Mouse (Mus musculus): ENCODE measurements around the gene Tmem216. TPM values are rescaled to one million over a fixed set of nuclear protein-coding genes. Genes with fewer than 3 reads are reported as not detected.

Gene Tmem216
- polyA plus RNA-seq, 1 experiment from 2014 or later, result 27.3 TPM

DNA sequence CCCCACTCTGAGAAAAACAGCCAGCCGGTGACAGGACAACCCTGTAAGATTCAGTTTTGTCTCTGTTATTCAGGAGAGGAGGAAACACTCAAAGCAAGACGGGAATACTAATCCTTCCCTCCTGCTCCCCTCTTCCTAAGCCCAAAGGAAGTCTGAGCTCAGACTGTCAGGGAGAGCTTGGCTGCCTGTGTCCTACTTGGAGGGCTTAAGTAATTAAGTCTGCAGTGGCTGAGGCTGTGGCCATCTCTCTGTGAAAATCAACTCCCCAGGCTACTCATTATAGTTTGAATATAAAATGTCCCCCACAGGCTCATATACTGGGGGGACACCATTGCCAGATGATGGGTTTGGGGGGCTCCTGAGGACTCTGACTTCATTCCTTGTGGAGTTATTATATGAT is 59.1 kb downstream of the Tmem216 start:
- no peak for DNase-seq (ENCODE audit: low spot score)

DNA sequence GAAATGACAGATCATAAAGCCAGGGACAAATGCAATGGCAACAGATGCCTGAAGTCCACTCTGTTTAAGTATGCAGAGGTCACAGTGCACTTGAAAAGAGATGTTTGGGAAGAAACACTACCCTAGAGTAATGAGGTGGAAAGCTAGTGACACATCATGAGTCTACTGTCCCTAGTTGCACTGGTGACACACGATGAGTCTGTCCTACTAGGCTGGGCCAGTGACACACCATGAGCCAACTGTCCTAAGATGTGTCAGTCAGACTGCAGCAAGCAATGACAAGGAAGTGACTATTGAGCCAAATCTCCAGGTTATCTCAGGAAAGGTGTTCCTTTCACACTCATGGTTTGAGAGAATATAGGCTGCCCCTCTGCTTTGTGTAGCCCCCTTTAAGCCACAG is 60.4 kb downstream of the Tmem216 start:
- no peak for DNase-seq (ENCODE audit: low spot score)

DNA sequence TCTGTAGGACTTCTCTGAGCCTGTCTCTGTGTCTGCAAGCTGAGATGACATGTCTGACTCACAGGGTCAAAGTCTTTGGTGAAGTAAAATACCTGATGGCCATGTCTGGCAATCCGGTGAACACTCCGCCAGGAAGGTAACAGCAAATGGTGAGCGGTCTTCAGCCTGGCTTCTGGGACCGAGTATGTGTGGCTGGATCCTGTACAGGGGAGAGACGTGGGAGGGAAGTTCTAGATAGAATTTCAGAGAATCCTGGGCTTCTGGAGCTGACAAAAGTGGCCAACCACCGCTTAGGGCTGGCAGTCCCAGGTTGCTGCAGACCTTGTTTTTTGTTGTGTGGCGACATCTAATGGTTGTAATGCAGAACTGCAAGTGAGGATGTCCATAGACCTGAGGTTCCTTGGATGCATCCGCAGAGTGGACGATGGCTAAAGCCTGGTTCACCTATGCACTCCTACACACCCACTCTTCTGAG is 69.7 kb downstream of the Tmem216 start:
- DNase-seq (ENCODE audit: low spot score), result peak; percentile 49

Other genes with a start within 250 kb of the Tmem216 start
- 0.23 and 0.60 TPM in 2 replicates for gene Syt7, start 167.1 kb downstream of the Tmem216 start, polyA plus RNA-seq (2015; fragmentation: Nextera tagmentation; extraction: Ambion mirVana)
- 0.08 and 0.17 TPM in 2 replicates for gene Lrrc10b, start 98.8 kb downstream of the Tmem216 start, polyA plus RNA-seq (2015; fragmentation: Nextera tagmentation; extraction: Ambion mirVana)
- gene Ppp1r32, start 73.3 kb downstream of the Tmem216 start, polyA plus RNA-seq (2015; fragmentation: Nextera tagmentation; extraction: Ambion mirVana), result 0.49 and 0.57 TPM in 2 replicates
- 30.8 and 31.8 TPM in 2 replicates for gene Cpsf7, start 31.0 kb downstream of the Tmem216 start, polyA plus RNA-seq (2015; fragmentation: Nextera tagmentation; extraction: Ambion mirVana)
- 70.1 and 73.0 TPM in 2 replicates for gene Sdhaf2, start 30.1 kb downstream of the Tmem216 start, polyA plus RNA-seq (2015; fragmentation: Nextera tagmentation; extraction: Ambion mirVana)
- 31.9 and 33.2 TPM in 2 replicates for gene Cyb561a3, start 20.9 kb upstream of the Tmem216 start, polyA plus RNA-seq (2015; fragmentation: Nextera tagmentation; extraction: Ambion mirVana)
- gene Tmem138, start 21.1 kb upstream of the Tmem216 start, polyA plus RNA-seq (2015; fragmentation: Nextera tagmentation; extraction: Ambion mirVana), result 24.6 and 25.7 TPM in 2 replicates
- gene Ddb1, start 49.1 kb upstream of the Tmem216 start, polyA plus RNA-seq (2015; fragmentation: Nextera tagmentation; extraction: Ambion mirVana), result 148 and 156 TPM in 2 replicates
- 12.4 and 13.7 TPM in 2 replicates for gene Tkfc, start 49.4 kb upstream of the Tmem216 start, polyA plus RNA-seq (2015; fragmentation: Nextera tagmentation; extraction: Ambion mirVana)
- 1.2 and 2.2 TPM in 2 replicates for gene Vwce, start 78.0 kb upstream of the Tmem216 start, polyA plus RNA-seq (2015; fragmentation: Nextera tagmentation; extraction: Ambion mirVana)
- gene Pga5, start 121.8 kb upstream of the Tmem216 start, polyA plus RNA-seq (2015; fragmentation: Nextera tagmentation; extraction: Ambion mirVana), result 0.49 and 0.95 TPM in 2 replicates
- gene Vps37c, start 132.5 kb upstream of the Tmem216 start, polyA plus RNA-seq (2015; fragmentation: Nextera tagmentation; extraction: Ambion mirVana), result 14.6 and 19.3 TPM in 2 replicates
- gene Cd5, start 182.8 kb upstream of the Tmem216 start, polyA plus RNA-seq (2015; fragmentation: Nextera tagmentation; extraction: Ambion mirVana), result 116 and 132 TPM in 2 replicates

Data from thymus, postnatal 0 days (tissue).